Mouse (Mus musculus) CD4-positive helper T cell, adult 2 months (primary cell): Measurements from ENCODE around the gene Ccdc191.

Source experiments
- DNase-seq: peaks from one replicate; pipeline ENCODE4 v3.0.0-alpha.2; 2012; ENCODE audit warnings: low read depth, missing footprints, low spot score

Ccdc191 gene

GRCm38 (mm10) chr16:43980110-43980609 lies 90.6 kb downstream of the Ccdc191 start:
- DNase-seq, result peak; percentile 54

- DNase-seq, result no peak
Observed at GRCm38 (mm10) chr16:43986299-43986698, 96.7 kb downstream of the Ccdc191 start.

GRCm38 (mm10) chr16:43994623-43995022 lies 105.0 kb downstream of the Ccdc191 start:
- no peak for DNase-seq

GRCm38 (mm10) chr16:43999111-43999510 lies 109.5 kb downstream of the Ccdc191 start:
- no peak for DNase-seq

GRCm38 (mm10) chr16:43999541-43999940 lies 109.9 kb downstream of the Ccdc191 start:
- no peak for DNase-seq

GRCm38 (mm10) chr16:44002086-44002485 lies 112.5 kb downstream of the Ccdc191 start:
- no peak for DNase-seq

GRCm38 (mm10) chr16:44011010-44011409 lies 121.4 kb downstream of the Ccdc191 start:
- no peak for DNase-seq
